ENCODE assay signal across 9 mouse cellular contexts in the genomic region with DNA sequence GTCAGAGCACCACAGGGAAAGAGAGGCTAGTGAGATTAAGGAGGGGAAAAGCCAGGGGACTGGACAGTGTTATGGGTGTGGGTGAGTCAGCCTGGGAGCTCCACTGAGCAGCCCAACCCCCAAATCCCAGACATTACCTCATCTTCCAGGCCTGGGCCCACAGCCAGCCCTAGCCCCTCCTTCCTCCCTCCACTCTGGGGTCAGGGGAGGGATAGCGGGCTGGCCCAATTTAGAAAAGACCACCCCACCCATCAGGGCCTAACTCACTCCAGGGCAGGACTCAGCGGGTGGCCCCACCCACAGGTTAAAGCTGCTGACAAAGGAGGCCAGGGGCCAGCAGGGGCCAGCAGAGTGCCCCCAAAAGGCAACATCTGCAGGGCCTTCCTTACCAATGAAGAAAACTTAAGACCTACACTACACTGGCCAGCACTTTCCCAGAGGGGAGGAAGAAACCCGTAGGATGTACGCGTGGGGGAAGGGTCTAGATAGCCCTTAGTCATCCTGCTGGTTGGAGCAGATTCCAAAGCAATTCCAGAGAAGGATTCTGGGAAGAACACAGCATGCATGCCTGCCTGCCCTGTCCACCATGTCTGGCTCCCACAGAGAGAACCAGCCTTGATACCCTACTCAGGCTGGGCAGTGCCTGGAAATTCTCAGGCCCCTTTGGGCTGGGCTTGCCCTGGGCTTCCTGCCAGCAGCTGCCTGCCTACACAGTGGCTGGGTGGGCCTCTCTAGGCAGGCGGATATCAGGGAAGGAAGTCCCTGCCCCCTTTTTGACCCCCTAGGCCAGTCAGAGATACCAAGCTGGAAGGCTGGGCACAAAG. TPM values are rescaled to one million over a fixed set of nuclear protein-coding genes. Genes with fewer than 3 reads are reported as not detected.
DNase-seq lines count a peak whose midpoint lies in the region; ATAC-seq lines count a peak whose summit lies in the region.
"Had no signal": no experiment of that assay in that cellular context is flagged by ENCODE, and none has a peak within 500 bp of the region (broad histone marks: within the 10 kb centered on the region; RNA-seq: fewer than 3 reads in every experiment).

No protein-coding gene starts in this region.

- ATAC-seq in common myeloid progenitor, adult 5-6 weeks (replicated peaks; ENCODE audit: low read depth, poor library complexity, severe bottlenecking), result peak; percentile 36
- peak; percentile 70 for ATAC-seq in intestine, embryonic 16.5 days

- H3K27me3 ChIP-seq in intestine, embryonic 16.5 days (replicated peaks; ENCODE audit: control insufficient read depth, insufficient read depth, low read length), result no peaks in the 10 kb centered on the region

- peaks cover 21% of the 10 kb centered on the region for H3K36me3 ChIP-seq in intestine, embryonic 16.5 days (ENCODE audit: control insufficient read depth, insufficient read depth, low read length)

- peak overlapping the region; percentile 87 for H3K4me2 ChIP-seq in intestine, embryonic 16.5 days (ENCODE audit: low read depth, low read length)

- peaks cover 30% of the 10 kb centered on the region for H3K4me1 ChIP-seq in intestine, embryonic 16.5 days (ENCODE audit: control insufficient read depth, insufficient read depth, low read length)

- WGBS in intestine, embryonic 16.5 days, result 15% methylated on average over 6 of the region's 6 CpGs

- H3K9ac ChIP-seq in intestine, embryonic 16.5 days (ENCODE audit: low read depth, low read length), result peak overlapping the region; percentile 90

- intact Hi-C loops in left cerebral cortex, postnatal 14 days (cut with DNase I), result no loop called here

- peak overlapping the region; percentile 88 for H3K27ac ChIP-seq in intestine, embryonic 16.5 days (ENCODE audit: low read length)
- H3K27ac ChIP-seq: macrophage had no signal

- peak overlapping the region; percentile 93 for H3K4me3 ChIP-seq in intestine, embryonic 16.5 days (ENCODE audit: low read length)

- H3K9me3 ChIP-seq in intestine, embryonic 16.5 days (ENCODE audit: control insufficient read depth, low read length), result no peaks in the 10 kb centered on the region

- DNase-seq in Muller cell, postnatal 12 days (ENCODE audit: inconsistent ontology term), result peak; percentile 97
- DNase-seq in gastrocnemius, postnatal 4 days (ENCODE audit: low spot score in 2 of 2), result peak; percentile 82 to 87
- DNase-seq in lung, adult 18-20 months, result peak; percentile 86 to 90
- peak; percentile 72 for DNase-seq in ovary, adult 18-20 months (ENCODE audit: low spot score)
- no peak for DNase-seq in thymus, postnatal 25 days
- DNase-seq in left cerebral cortex, postnatal 14 days (ENCODE audit: low spot score in 2 of 2), result no peak

RNA-seq across cellular contexts. Expression of a gene that starts 2.6 kb away (rescaled TPM):
- total RNA-seq in common myeloid progenitor, adult 5-6 weeks (2017), result 4.6 and 12.2 TPM in 2 replicates
- 100 to 1,000 TPM; 304 to 308 TPM for total RNA-seq in gastrocnemius, postnatal 4 days (2021)
- polyA plus RNA-seq in intestine, embryonic 16.5 days (2015; fragmentation: Nextera tagmentation; extraction: Ambion mirVana), result 189 and 200 TPM in 2 replicates
- total RNA-seq in left cerebral cortex, postnatal 14 days (2021), result 10 to 100 TPM; 66.0 to 79.4 TPM

RNA-seq across cellular contexts. Expression of a gene that starts 18.2 kb away (rescaled TPM):
- 8.3 and 9.6 TPM in 2 replicates for total RNA-seq in common myeloid progenitor, adult 5-6 weeks (2017)
- 1 to 10 TPM; 3.1 to 3.3 TPM for total RNA-seq in gastrocnemius, postnatal 4 days (2021)
- polyA plus RNA-seq in intestine, embryonic 16.5 days (2015; fragmentation: Nextera tagmentation; extraction: Ambion mirVana), result 2.7 and 3.0 TPM in 2 replicates
- 1 to 10 TPM; 6.2 to 7.9 TPM for total RNA-seq in left cerebral cortex, postnatal 14 days (2021)

RNA-seq across cellular contexts. Expression of a gene that starts 23.0 kb away (rescaled TPM):
- 1.1 and 5.3 TPM in 2 replicates for total RNA-seq in common myeloid progenitor, adult 5-6 weeks (2017)
- 100 to 1,000 TPM; 127 to 147 TPM for total RNA-seq in gastrocnemius, postnatal 4 days (2021)
- polyA plus RNA-seq in intestine, embryonic 16.5 days (2015; fragmentation: Nextera tagmentation; extraction: Ambion mirVana), result 88.4 and 91.2 TPM in 2 replicates
- total RNA-seq in left cerebral cortex, postnatal 14 days (2021), result 100 to 1,000 TPM; 326 to 327 TPM
- polyA plus RNA-seq: macrophage had no signal

RNA-seq across cellular contexts. Expression of a gene that starts 25.6 kb away (rescaled TPM):
- total RNA-seq in common myeloid progenitor, adult 5-6 weeks (2017), result 59.8 and 62.8 TPM in 2 replicates
- 10 to 100 TPM; 19.9 to 20.9 TPM for total RNA-seq in gastrocnemius, postnatal 4 days (2021)
- 50.5 and 54.8 TPM in 2 replicates for polyA plus RNA-seq in intestine, embryonic 16.5 days (2015; fragmentation: Nextera tagmentation; extraction: Ambion mirVana)
- total RNA-seq in left cerebral cortex, postnatal 14 days (2021), result 10 to 100 TPM; 47.5 to 50.9 TPM

RNA-seq across cellular contexts. Expression of a gene that starts 46.8 kb away (rescaled TPM):
- 0.27 TPM in 1 of 2 replicates, not detected in the other for total RNA-seq in common myeloid progenitor, adult 5-6 weeks (2017)
- 1 to 10 TPM; 4.3 to 4.7 TPM for total RNA-seq in gastrocnemius, postnatal 4 days (2021)
- 0.10 and 0.18 TPM in 2 replicates for polyA plus RNA-seq in intestine, embryonic 16.5 days (2015; fragmentation: Nextera tagmentation; extraction: Ambion mirVana)
- total RNA-seq in left cerebral cortex, postnatal 14 days (2021), result 100 to 1,000 TPM in 1 of 2 experiments, 10 to 100 TPM in 1; 98.9 to 104 TPM
- polyA plus RNA-seq: macrophage had no signal

Comparison
In these comparisons a context has a peak if more than half of its experiments do, and no peak if none do; other contexts are left out.
1. DNase-seq: peak in Muller cell, postnatal 12 days (single experiment), gastrocnemius, postnatal 4 days (2 of 2), lung, adult 18-20 months (2 of 2) and ovary, adult 18-20 months (single experiment); none in thymus, postnatal 25 days (single experiment) and left cerebral cortex, postnatal 14 days (0 of 2).
2. RNA of a gene that starts 23.0 kb away (total RNA-seq): 326 to 327 TPM in left cerebral cortex, postnatal 14 days and 127 to 147 TPM in gastrocnemius, postnatal 4 days; 1.1 to 5.3 TPM in common myeloid progenitor, adult 5-6 weeks; every median in the first group is over 10 times any median in the second.